Mouse (Mus musculus) kidney, postnatal 4 days (tissue): ENCODE results near the gene Ankrd6.

ENCODE experiments used
- DNase-seq, 2 experiments: peaks; one replicate each; pipeline ENCODE4 v3.0.0; 2021; ENCODE audit warnings: mixed read lengths in 2 of 2

Gene Ankrd6

GRCm38 (mm10) chr4:32891341-32891740 lies 59.3 kb downstream of the Ankrd6 start:
- no peak for DNase-seq

- no peak for DNase-seq
Observed at GRCm38 (mm10) chr4:32890735-32891098, 59.9 kb downstream of the Ankrd6 start.

- peak; percentile 13 to 27 for DNase-seq
Observed at GRCm38 (mm10) chr4:32889996-32890734, 60.5 kb downstream of the Ankrd6 start.

GRCm38 (mm10) chr4:32889246-32889645 lies 61.4 kb downstream of the Ankrd6 start:
- DNase-seq: peak; percentile 56 to 70

- no peak for DNase-seq
Observed at GRCm38 (mm10) chr4:32886479-32886878, 64.2 kb downstream of the Ankrd6 start.

- no peak for DNase-seq
Observed at GRCm38 (mm10) chr4:32884599-32884998, 66.0 kb downstream of the Ankrd6 start.

GRCm38 (mm10) chr4:32881001-32881400 lies 69.6 kb downstream of the Ankrd6 start:
- no peak for DNase-seq

GRCm38 (mm10) chr4:32874669-32875068 lies 76.0 kb downstream of the Ankrd6 start:
- no peak for DNase-seq

GRCm38 (mm10) chr4:32872189-32872749 lies 78.4 kb downstream of the Ankrd6 start:
- no peak for DNase-seq

GRCm38 (mm10) chr4:32869370-32869769 lies 81.3 kb downstream of the Ankrd6 start:
- no peak for DNase-seq

GRCm38 (mm10) chr4:32868858-32869257 lies 81.8 kb downstream of the Ankrd6 start:
- DNase-seq: no peak

GRCm38 (mm10) chr4:32868437-32868836 lies 82.2 kb downstream of the Ankrd6 start:
- no peak for DNase-seq

GRCm38 (mm10) chr4:32867460-32867859 lies 83.2 kb downstream of the Ankrd6 start:
- DNase-seq: no peak

- no peak for DNase-seq
Observed at GRCm38 (mm10) chr4:32864867-32865242, 85.8 kb downstream of the Ankrd6 start.

- no peak for DNase-seq
Observed at GRCm38 (mm10) chr4:32864131-32864866, 86.3 kb downstream of the Ankrd6 start.

- no peak for DNase-seq
Observed at GRCm38 (mm10) chr4:32863447-32864130, 87.1 kb downstream of the Ankrd6 start.

GRCm38 (mm10) chr4:32862751-32863446 lies 87.7 kb downstream of the Ankrd6 start:
- DNase-seq: peak in 1 of 2 experiments; percentile 3

- peak; percentile 14 to 28 for DNase-seq
Observed at GRCm38 (mm10) chr4:32862011-32862750, 88.5 kb downstream of the Ankrd6 start.

GRCm38 (mm10) chr4:32860184-32860965 lies 90.3 kb downstream of the Ankrd6 start:
- DNase-seq: no peak

GRCm38 (mm10) chr4:32855580-32855979 lies 95.1 kb downstream of the Ankrd6 start:
- no peak for DNase-seq

GRCm38 (mm10) chr4:32854956-32855355 lies 95.7 kb downstream of the Ankrd6 start:
- no peak for DNase-seq
